In genomic region chr11:118890992-118891398, GRCm38 (mm10) we compare ENCODE assay signal across 17 mouse cellular contexts. TPM values are rescaled to one million over a fixed set of nuclear protein-coding genes. Genes with fewer than 3 reads are reported as not detected.
DNase-seq lines count a peak whose midpoint lies in the region; ATAC-seq and TF ChIP-seq lines count a peak whose summit lies in the region.
"Had no signal": no experiment of that assay in that cellular context is flagged by ENCODE, and none has a peak within 500 bp of the region (broad histone marks: within the 10 kb centered on the region; RNA-seq: fewer than 3 reads in every experiment).

No protein-coding gene starts in this region.

- H3K4me1 ChIP-seq in forebrain, embryonic 10.5 days, result peaks cover 28% of the 10 kb centered on the region
- no peaks in the 10 kb centered on the region; the same call in 1 of the 2 replicates for H3K4me1 ChIP-seq in forebrain, embryonic 11.5 days (replicated peaks; ENCODE audit: control insufficient read depth, insufficient read depth, low read length)
- H3K4me1 ChIP-seq in forebrain, embryonic 15.5 days, result peaks cover 26% of the 10 kb centered on the region
- H3K4me1 ChIP-seq in hindbrain, embryonic 16.5 days (ENCODE audit: control insufficient read depth, insufficient read depth, low read depth, low read length), result peaks cover 18% of the 10 kb centered on the region
- H3K4me1 ChIP-seq in midbrain, postnatal 0 days (ENCODE audit: insufficient read depth, low read length), result peaks cover 8% of the 10 kb centered on the region; the same call in 1 of the 2 replicates
- H3K4me1 ChIP-seq: intestine, embryonic 15.5 days; lung, embryonic 15.5 days had no signal

- no peak overlapping the region for H3K9ac ChIP-seq in forebrain, embryonic 11.5 days (ENCODE audit: low read length)
- no peak overlapping the region for H3K9ac ChIP-seq in forebrain, embryonic 15.5 days (replicated peaks)
- H3K9ac ChIP-seq in hindbrain, embryonic 16.5 days (ENCODE audit: low read depth, low read length), result peak overlapping the region; percentile 17; the same call in 1 of the 2 replicates
- no peak overlapping the region for H3K9ac ChIP-seq in midbrain, postnatal 0 days (replicated peaks; ENCODE audit: low read length, poor library complexity, severe bottlenecking)
- H3K9ac ChIP-seq: intestine, embryonic 15.5 days; lung, embryonic 15.5 days had no signal

- no peaks in the 10 kb centered on the region for H3K36me3 ChIP-seq in forebrain, embryonic 10.5 days (replicated peaks)
- no peaks in the 10 kb centered on the region for H3K36me3 ChIP-seq in forebrain, embryonic 11.5 days (ENCODE audit: control insufficient read depth, insufficient read depth, low read length)
- H3K36me3 ChIP-seq in forebrain, embryonic 15.5 days, result no peaks in the 10 kb centered on the region
- no peaks in the 10 kb centered on the region for H3K36me3 ChIP-seq in hindbrain, embryonic 16.5 days (ENCODE audit: control insufficient read depth, insufficient read depth, low read length)
- H3K36me3 ChIP-seq in midbrain, postnatal 0 days (ENCODE audit: insufficient read depth, low read length), result no peaks in the 10 kb centered on the region
- H3K36me3 ChIP-seq: intestine, embryonic 15.5 days; lung, embryonic 15.5 days had no signal

- no peak overlapping the region for H3K4me2 ChIP-seq in forebrain, embryonic 11.5 days (ENCODE audit: low read depth, low read length, severe bottlenecking)
- H3K4me2 ChIP-seq in forebrain, embryonic 15.5 days (replicated peaks), result no peak overlapping the region
- H3K4me2 ChIP-seq in hindbrain, embryonic 16.5 days (ENCODE audit: low read length), result peak overlapping the region; percentile 33
- no peak overlapping the region for H3K4me2 ChIP-seq in midbrain, postnatal 0 days (ENCODE audit: low read depth, low read length, poor library complexity, severe bottlenecking)
- H3K4me2 ChIP-seq: intestine, embryonic 15.5 days; liver, embryonic 11.5 days; lung, embryonic 15.5 days had no signal

- no peak overlapping the region for H3K4me3 ChIP-seq in forebrain, embryonic 10.5 days
- H3K4me3 ChIP-seq in forebrain, embryonic 11.5 days (ENCODE audit: low read depth, low read length), result no peak overlapping the region
- no peak overlapping the region for H3K4me3 ChIP-seq in forebrain, embryonic 15.5 days
- H3K4me3 ChIP-seq in hindbrain, embryonic 16.5 days (ENCODE audit: low read length), result no peak overlapping the region
- H3K4me3 ChIP-seq in midbrain, postnatal 0 days (ENCODE audit: low read depth, low read length), result no peak overlapping the region
- H3K4me3 ChIP-seq: intestine, embryonic 15.5 days; lung, embryonic 15.5 days; myocyte had no signal

- 0 out of 2 replicates have a peak, but pooled peaks have one; percentile 32 for TF ChIP-seq CTCF in midbrain, postnatal 0 days (IDR thresholded peaks at IDR 0.05)

- DNase-seq in forebrain, embryonic 10.5 days (ENCODE audit: extremely low spot score, low spot score), result no peak
- DNase-seq in forebrain, embryonic 11.5 days (ENCODE audit: low spot score), result no peak
- peak; percentile 57 for DNase-seq in midbrain, postnatal 0 days (ENCODE audit: low spot score)
- no peak for DNase-seq in left cerebral cortex, adult 18-20 months (ENCODE audit: low spot score in 2 of 2)
- DNase-seq in heart, adult 11 months, result no peak
- DNase-seq: embryo, embryonic 11 days; heart, adult 18-20 months; heart, postnatal 14 days; thymus, adult 2 months had no signal

- H3K9me3 ChIP-seq in forebrain, embryonic 10.5 days, result no peaks in the 10 kb centered on the region
- no peaks in the 10 kb centered on the region for H3K9me3 ChIP-seq in forebrain, embryonic 11.5 days (ENCODE audit: control insufficient read depth, low read length)
- no peaks in the 10 kb centered on the region for H3K9me3 ChIP-seq in forebrain, embryonic 15.5 days
- no peaks in the 10 kb centered on the region for H3K9me3 ChIP-seq in hindbrain, embryonic 16.5 days (ENCODE audit: control insufficient read depth, low read length)
- no peaks in the 10 kb centered on the region for H3K9me3 ChIP-seq in midbrain, postnatal 0 days (ENCODE audit: low read length)
- H3K9me3 ChIP-seq: intestine, embryonic 15.5 days; lung, embryonic 15.5 days had no signal

- WGBS in forebrain, embryonic 10.5 days, result 72% methylated on average over 16 of the region's 16 CpGs
- WGBS in forebrain, embryonic 11.5 days, result 54% methylated on average over 16 of the region's 16 CpGs
- 36% methylated on average over 16 of the region's 16 CpGs for WGBS in forebrain, embryonic 15.5 days
- 26% methylated on average over 16 of the region's 16 CpGs for WGBS in hindbrain, embryonic 16.5 days
- 17% methylated on average over 16 of the region's 16 CpGs for WGBS in midbrain, postnatal 0 days

- peaks cover 26% of the 10 kb centered on the region; the same call in 1 of the 2 replicates for H3K27me3 ChIP-seq in forebrain, embryonic 10.5 days (ENCODE audit: poor library complexity, severe bottlenecking)
- H3K27me3 ChIP-seq in forebrain, embryonic 11.5 days (ENCODE audit: control insufficient read depth, insufficient read depth, low read length), result no peaks in the 10 kb centered on the region
- no peaks in the 10 kb centered on the region for H3K27me3 ChIP-seq in forebrain, embryonic 15.5 days
- no peaks in the 10 kb centered on the region for H3K27me3 ChIP-seq in hindbrain, embryonic 16.5 days (replicated peaks; ENCODE audit: control insufficient read depth, insufficient read depth, low read length)
- H3K27me3 ChIP-seq in midbrain, postnatal 0 days (ENCODE audit: insufficient read depth, low read length), result no peaks in the 10 kb centered on the region
- H3K27me3 ChIP-seq: intestine, embryonic 15.5 days; lung, embryonic 15.5 days had no signal

- peak overlapping the region; percentile 54; the same call in 1 of the 2 replicates for H3K27ac ChIP-seq in forebrain, embryonic 10.5 days
- H3K27ac ChIP-seq in forebrain, embryonic 11.5 days (ENCODE audit: low read depth, low read length), result no peak overlapping the region
- peak overlapping the region; percentile 36; the same call in 1 of the 2 replicates for H3K27ac ChIP-seq in forebrain, embryonic 15.5 days (replicated peaks)
- peak overlapping the region; percentile 77 for H3K27ac ChIP-seq in hindbrain, embryonic 16.5 days (ENCODE audit: low read depth, low read length)
- peak overlapping the region; percentile 74 for H3K27ac ChIP-seq in midbrain, postnatal 0 days (ENCODE audit: low read depth, low read length)
- H3K27ac ChIP-seq: intestine, embryonic 15.5 days; kidney, postnatal 0 days; lung, embryonic 15.5 days had no signal

- ATAC-seq in forebrain, embryonic 11.5 days (replicated peaks; ENCODE audit: low FRiP score), result no peak
- ATAC-seq in forebrain, embryonic 15.5 days (replicated peaks), result no peak
- ATAC-seq in hindbrain, embryonic 16.5 days, result peak; percentile 28; the same call in 1 of the 2 replicates
- ATAC-seq in midbrain, postnatal 0 days (ENCODE audit: low FRiP score), result 0 out of 2 replicates have a peak, but pooled peaks have one; percentile 28
- no peak for ATAC-seq in monocyte, adult 5-6 weeks (replicated peaks; ENCODE audit: insufficient number of reproducible peaks, low FRiP score, low TSS enrichment, poor library complexity, severe bottlenecking)
- ATAC-seq: intestine, embryonic 15.5 days had no signal

RNA-seq across cellular contexts. Expression of gene Rbfox3, which starts 20.4 kb away (rescaled TPM):
- 2.0 and 2.6 TPM in 2 replicates for polyA plus RNA-seq in forebrain, embryonic 10.5 days (2016; fragmentation: Nextera tagmentation; extraction: Ambion mirVana)
- 6.9 and 8.8 TPM in 2 replicates for polyA plus RNA-seq in forebrain, embryonic 11.5 days (2014; fragmentation: Nextera tagmentation; extraction: Ambion mirVana)
- polyA plus RNA-seq in forebrain, embryonic 15.5 days (2015; fragmentation: Nextera tagmentation; extraction: Ambion mirVana), result 51.1 and 57.2 TPM in 2 replicates
- polyA plus RNA-seq in hindbrain, embryonic 16.5 days (2015; fragmentation: Nextera tagmentation; extraction: Ambion mirVana), result 68.4 and 69.4 TPM in 2 replicates
- 41.2 and 60.3 TPM in 2 replicates for total RNA-seq in midbrain, postnatal 0 days (2014; rRNA removed)
- polyA plus RNA-seq in midbrain, postnatal 0 days (2015; fragmentation: Nextera tagmentation; extraction: Ambion mirVana), result 72.5 and 73.3 TPM in 2 replicates
- total RNA-seq in left cerebral cortex, adult 18-20 months (2021), result 100 to 1,000 TPM; 301 to 331 TPM
- total RNA-seq in monocyte, adult 5-6 weeks (2017), result not detected in 3 replicates
- polyA plus RNA-seq: myocyte had no signal

Comparison
In these comparisons a context has a peak if more than half of its experiments do, and no peak if none do; other contexts are left out.
1. ATAC-seq: peak in hindbrain, embryonic 16.5 days (single experiment) and midbrain, postnatal 0 days (single experiment); none in forebrain, embryonic 11.5 days (single experiment), forebrain, embryonic 15.5 days (single experiment) and monocyte, adult 5-6 weeks (single experiment).